Mouse (Mus musculus) neutrophil, adult 59 days (primary cell): ENCODE data around the gene Vmn2r34. TPM values are rescaled to one million over a fixed set of nuclear protein-coding genes. Genes with fewer than 3 reads are reported as not detected.

Experiments
- total RNA-seq, 2 experiments: library from RNA; stranded (reverse); gene quantifications; 1 replicate in 1 of 2; 2 replicates in 1 of 2; pipeline ENCODE4 v1.2.4; 2023

Vmn2r34 gene
- not detected for total RNA-seq

DNA sequence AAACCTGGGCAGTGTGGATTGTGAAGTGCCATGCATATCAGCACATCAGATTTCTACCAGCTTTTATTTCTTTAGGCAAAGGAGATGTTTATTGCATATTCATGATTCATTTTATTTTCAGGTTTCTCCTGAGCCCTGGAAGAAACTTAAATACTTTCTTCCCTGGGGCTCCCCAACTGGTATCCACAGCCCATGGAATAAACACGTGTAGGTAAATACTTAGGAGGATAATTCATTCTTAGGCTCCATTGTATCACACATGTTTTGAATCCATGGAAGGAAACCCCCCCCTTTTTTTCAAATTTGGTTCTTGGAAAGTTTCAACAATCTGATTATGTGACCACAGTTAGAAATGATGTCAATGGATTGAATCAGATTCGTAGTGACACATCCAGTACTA, at the start of gene Vmn2r34:
Gene Vmn2r34 (minus strand): TSS at position 101 of the 400 bp plus-strand sequence.

Other genes with a start within 250 kb of the Vmn2r34 start
- gene Vmn2r32, start 209.5 kb downstream of the Vmn2r34 start, total RNA-seq = not detected
- gene Vmn2r33, start 122.7 kb downstream of the Vmn2r34 start, total RNA-seq = not detected
- not detected for gene Vmn2r35, start 130.4 kb upstream of the Vmn2r34 start, total RNA-seq
- not detected for gene Vmn2r36, start 213.0 kb upstream of the Vmn2r34 start, total RNA-seq